Mouse (Mus musculus) Muller cell, postnatal 12 days (primary cell): ENCODE measurements around the gene Gnaq.

Experiments
- DNase-seq: peaks from one replicate; pipeline ENCODE4 v3.0.0-alpha.2; 2015; ENCODE audit errors: inconsistent ontology term

Gnaq gene

GRCm38 (mm10) chr19:16366465-16367063 is 233.9 kb downstream of the Gnaq start:
- peak; percentile 94 for DNase-seq

- peak; percentile 72 for DNase-seq
Observed at GRCm38 (mm10) chr19:16367218-16367617, 234.6 kb downstream of the Gnaq start.

GRCm38 (mm10) chr19:16371680-16372079 is 239.0 kb downstream of the Gnaq start:
- peak; percentile 75 for DNase-seq

GRCm38 (mm10) chr19:16372752-16373486 is 240.3 kb downstream of the Gnaq start:
- peak; percentile 57 for DNase-seq

GRCm38 (mm10) chr19:16375881-16376280 is 243.2 kb downstream of the Gnaq start:
- DNase-seq, result no peak

GRCm38 (mm10) chr19:16378565-16378964 is 245.9 kb downstream of the Gnaq start:
- no peak for DNase-seq

- no peak for DNase-seq
Observed at GRCm38 (mm10) chr19:16379687-16380086, 247.1 kb downstream of the Gnaq start.

- DNase-seq, result peak; percentile 25
Observed at GRCm38 (mm10) chr19:16382392-16382791, 249.8 kb downstream of the Gnaq start.

GRCm38 (mm10) chr19:16383127-16383526 is 250.5 kb downstream of the Gnaq start:
- DNase-seq, result no peak

GRCm38 (mm10) chr19:16384094-16384493 is 251.5 kb downstream of the Gnaq start:
- no peak for DNase-seq

GRCm38 (mm10) chr19:16384957-16385356 is 252.3 kb downstream of the Gnaq start:
- peak; percentile 74 for DNase-seq

- DNase-seq, result peak; percentile 77
Observed at GRCm38 (mm10) chr19:16386514-16386913, 253.9 kb downstream of the Gnaq start.

GRCm38 (mm10) chr19:16390192-16390795 is 257.7 kb downstream of the Gnaq start:
- DNase-seq, result no peak

GRCm38 (mm10) chr19:16394381-16394780 is 261.8 kb downstream of the Gnaq start:
- no peak for DNase-seq

GRCm38 (mm10) chr19:16403101-16403500 is 270.5 kb downstream of the Gnaq start:
- no peak for DNase-seq

GRCm38 (mm10) chr19:16407727-16408126 is 275.1 kb downstream of the Gnaq start:
- DNase-seq, result no peak

- no peak for DNase-seq
Observed at GRCm38 (mm10) chr19:16411302-16411701, 278.7 kb downstream of the Gnaq start.

GRCm38 (mm10) chr19:16418086-16418663 is 285.5 kb downstream of the Gnaq start:
- DNase-seq, result peak; percentile 32

- DNase-seq, result no peak
Observed at GRCm38 (mm10) chr19:16425596-16425995, 293.0 kb downstream of the Gnaq start.

GRCm38 (mm10) chr19:16431368-16431767 is 298.7 kb downstream of the Gnaq start:
- no peak for DNase-seq

GRCm38 (mm10) chr19:16434879-16435278 is 302.2 kb downstream of the Gnaq start:
- DNase-seq, result no peak

GRCm38 (mm10) chr19:16435531-16436231 is 303.1 kb downstream of the Gnaq start, which contains the start of gene Gna14:
Gna14 (plus strand) TSS chr19:16435762.
- DNase-seq, result peak; percentile 83
